Mouse (Mus musculus) erythroblast, embryonic 14.5 days (primary cell): ENCODE data around the gene Kif1b. TPM values are rescaled to one million over a fixed set of nuclear protein-coding genes. Genes with fewer than 3 reads are reported as not detected.

Source experiments
- H3K27me3 ChIP-seq: 2 replicates; pipeline ENCODE4 v1.6.1; 2012; ENCODE audit warnings: inconsistent platforms; ENCODE audit not compliant: control insufficient read depth
- H3K36me3 ChIP-seq: 2 replicates; pipeline ENCODE4 v1.6.1; 2012; ENCODE audit warnings: mild to moderate bottlenecking, inconsistent platforms; ENCODE audit not compliant: control insufficient read depth
- H3K4me1 ChIP-seq: 2 replicates; pipeline ENCODE4 v1.6.1; 2012; ENCODE audit warnings: inconsistent platforms; ENCODE audit not compliant: control insufficient read depth
- H3K4me3 ChIP-seq: replicated peaks from 2 replicates; pipeline ENCODE3; 2012; ENCODE audit warnings: moderate library complexity, mild to moderate bottlenecking, inconsistent platforms
- H3K9me3 ChIP-seq: 2 replicates; pipeline ENCODE4 v1.6.1; 2012; ENCODE audit warnings: low read length, inconsistent platforms, mixed read lengths; ENCODE audit not compliant: control insufficient read depth
- GATA1 ChIP-seq: IDR thresholded peaks from 2 replicates; pipeline ENCODE4 v1.6.1; 2012; ENCODE audit warnings: low read length, inconsistent platforms, mixed read lengths
- TAL1 ChIP-seq: IDR thresholded peaks from 3 replicates; pipeline ENCODE4 v1.6.1; 2012; ENCODE audit warnings: low read length, inconsistent platforms, mixed read lengths
- polyA plus RNA-seq: library from polyadenylated mRNA; stranded (reverse); fragments of >175 nt; gene quantifications from 2 replicates; pipeline ENCODE4 v1.2.3, GENCODE M21; 2012

Gene Kif1b
- polyA plus RNA-seq, 1 experiment = not detected

GRCm38 (mm10) chr4:149154859-149155258, 152.6 kb downstream of the Kif1b start:
- TF ChIP-seq GATA1 (no peak), TAL1 (no peak)
- peaks cover 93% of the 10 kb centered on the region for H3K36me3 ChIP-seq
- H3K4me3 ChIP-seq = no peak overlapping the region
- H3K4me1 ChIP-seq = no peaks in the 10 kb centered on the region
- H3K27me3 ChIP-seq = no peaks in the 10 kb centered on the region
- H3K9me3 ChIP-seq = 0 out of 2 replicates have a peak, but pooled peaks cover 2% of the 10 kb centered on the region

- H3K4me3 ChIP-seq = no peak overlapping the region
- TF ChIP-seq TAL1 = no peak
- no peaks in the 10 kb centered on the region for H3K27me3 ChIP-seq
- H3K9me3 ChIP-seq = 0 out of 2 replicates have a peak, but pooled peaks cover 2% of the 10 kb centered on the region
- H3K4me1 ChIP-seq = no peaks in the 10 kb centered on the region
- peaks cover 56% of the 10 kb centered on the region for H3K36me3 ChIP-seq
Observed at GRCm38 (mm10) chr4:149150721-149151120, 156.8 kb downstream of the Kif1b start.

DNA sequence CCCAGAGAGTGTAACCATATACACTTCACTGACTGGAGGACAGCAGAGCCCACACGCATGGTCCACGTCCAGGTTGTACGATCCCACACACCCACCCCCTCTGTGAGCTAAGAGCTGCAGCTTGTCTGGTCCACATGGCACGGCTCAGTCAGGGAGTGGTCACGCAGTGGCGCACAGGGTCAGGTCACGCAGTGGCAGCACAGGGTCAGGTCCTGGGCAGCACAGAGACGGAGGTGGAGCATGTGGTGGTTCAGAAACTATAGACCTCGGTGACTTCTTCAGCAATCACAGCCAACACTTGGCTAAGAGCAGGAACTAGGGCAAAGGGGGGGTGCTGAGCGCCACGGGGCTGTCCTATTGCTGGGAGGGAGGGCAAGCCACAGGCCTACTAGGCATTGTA, 157.2 kb downstream of the Kif1b start:
- Histone ChIP-seq H3K4me3 (no peak overlapping the region), H3K36me3 (peaks cover 53% of the 10 kb centered on the region), H3K4me1 (no peaks in the 10 kb centered on the region), H3K9me3 (0 out of 2 replicates have a peak, but pooled peaks cover 2% of the 10 kb centered on the region), H3K27me3 (no peaks in the 10 kb centered on the region)
- TF ChIP-seq GATA1 (no peak), TAL1 (no peak)

DNA sequence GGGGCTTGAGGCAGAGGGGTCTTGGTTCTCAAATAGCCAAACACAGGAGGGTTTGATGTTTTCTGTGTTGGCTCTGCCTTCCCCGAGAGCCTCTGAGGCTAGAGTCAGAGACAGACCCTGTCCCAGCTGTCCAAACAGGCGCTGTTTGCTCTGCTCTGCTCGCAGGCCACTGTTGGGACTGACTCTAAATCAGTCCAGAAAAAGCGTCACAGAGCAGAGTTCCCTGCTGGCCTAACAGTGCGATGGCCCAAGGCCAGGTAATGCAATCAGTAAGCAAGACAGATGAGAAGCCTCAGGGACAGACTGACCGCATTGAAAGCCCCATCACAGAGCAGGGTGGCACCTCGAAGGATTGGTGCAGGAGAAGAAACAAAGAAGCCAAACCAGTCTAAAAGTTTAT, 157.9 kb downstream of the Kif1b start:
- Histone ChIP-seq H3K36me3 (peaks cover 47% of the 10 kb centered on the region), H3K9me3 (0 out of 2 replicates have a peak, but pooled peaks cover 2% of the 10 kb centered on the region), H3K4me1 (no peaks in the 10 kb centered on the region), H3K27me3 (peaks cover 2% of the 10 kb centered on the region; the same call in 1 of the 2 replicates), H3K4me3 (no peak overlapping the region)
- no peak for TF ChIP-seq TAL1
- no peak for TF ChIP-seq GATA1

GRCm38 (mm10) chr4:149149196-149149595, 158.3 kb downstream of the Kif1b start:
- Histone ChIP-seq H3K4me1 (no peaks in the 10 kb centered on the region), H3K27me3 (peaks cover 2% of the 10 kb centered on the region; the same call in 1 of the 2 replicates), H3K4me3 (no peak overlapping the region), H3K9me3 (0 out of 2 replicates have a peak, but pooled peaks cover 2% of the 10 kb centered on the region), H3K36me3 (peaks cover 42% of the 10 kb centered on the region)
- TF ChIP-seq TAL1 (no peak), GATA1 (no peak)

DNA sequence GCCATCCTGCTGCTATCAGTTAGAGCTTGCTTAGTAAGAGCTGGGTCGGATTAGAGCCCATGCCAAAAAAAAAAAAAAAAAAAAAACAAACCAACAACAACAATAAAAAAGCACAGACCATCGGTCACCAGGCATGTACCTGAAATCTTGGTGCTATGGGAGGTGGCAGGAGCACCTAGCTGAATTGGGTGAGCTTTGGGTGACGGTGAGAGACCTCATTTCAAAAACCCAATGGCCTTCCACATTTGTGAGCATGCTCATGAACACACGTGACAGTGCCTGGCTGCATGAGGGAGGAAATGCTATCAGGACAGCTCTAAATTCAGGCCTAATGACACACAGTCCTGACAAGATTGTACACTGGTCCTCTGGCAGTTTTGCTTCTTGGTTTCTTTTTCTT, 159.4 kb downstream of the Kif1b start:
- H3K4me1 ChIP-seq = no peaks in the 10 kb centered on the region
- peaks cover 31% of the 10 kb centered on the region for H3K36me3 ChIP-seq
- no peak for TF ChIP-seq TAL1
- TF ChIP-seq GATA1 = no peak
- H3K4me3 ChIP-seq = no peak overlapping the region
- H3K9me3 ChIP-seq = 0 out of 2 replicates have a peak, but pooled peaks cover 2% of the 10 kb centered on the region
- peaks cover 2% of the 10 kb centered on the region; the same call in 1 of the 2 replicates for H3K27me3 ChIP-seq

DNA sequence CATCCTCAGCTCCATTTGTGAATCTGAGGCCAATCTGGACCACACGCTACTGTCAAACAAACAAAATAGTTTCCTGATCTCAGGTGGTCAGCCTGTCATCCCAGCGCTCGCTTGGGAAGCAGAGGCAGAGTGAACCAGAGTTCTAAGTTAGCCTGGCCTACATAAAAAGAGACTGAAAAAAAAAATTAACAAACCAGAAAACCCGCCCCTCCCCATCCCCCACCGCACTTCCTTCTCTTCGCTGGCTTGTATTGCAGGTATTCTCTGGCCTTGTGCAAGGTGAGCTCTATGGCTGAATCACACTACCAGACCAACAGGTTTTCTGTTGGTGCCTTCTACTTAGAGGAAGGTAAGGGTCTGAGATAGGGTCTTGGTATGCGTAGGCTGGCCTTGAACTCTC, 160.0 kb downstream of the Kif1b start:
- Histone ChIP-seq H3K9me3 (0 out of 2 replicates have a peak, but pooled peaks cover 2% of the 10 kb centered on the region), H3K36me3 (peaks cover 26% of the 10 kb centered on the region), H3K4me3 (no peak overlapping the region), H3K27me3 (peaks cover 2% of the 10 kb centered on the region; the same call in 1 of the 2 replicates), H3K4me1 (no peaks in the 10 kb centered on the region)
- TF ChIP-seq TAL1 = no peak
- no peak for TF ChIP-seq GATA1

- H3K4me3 ChIP-seq = no peak overlapping the region
Observed at GRCm38 (mm10) chr4:149145151-149145550, 162.3 kb downstream of the Kif1b start.

GRCm38 (mm10) chr4:149144459-149144858, 163.0 kb downstream of the Kif1b start:
- no peaks in the 10 kb centered on the region for H3K9me3 ChIP-seq
- TF ChIP-seq TAL1 = no peak
- TF ChIP-seq GATA1 = no peak
- no peaks in the 10 kb centered on the region for H3K36me3 ChIP-seq
- no peak overlapping the region for H3K4me3 ChIP-seq
- peaks cover 2% of the 10 kb centered on the region; the same call in 1 of the 2 replicates for H3K27me3 ChIP-seq
- no peaks in the 10 kb centered on the region for H3K4me1 ChIP-seq

More at GRCm38 (mm10) chr4:149145151-149145550, 162.3 kb downstream of the Kif1b start:
- H3K4me1 ChIP-seq = no peaks in the 10 kb centered on the region
- no peak for TF ChIP-seq TAL1
- no peak for TF ChIP-seq GATA1
- H3K9me3 ChIP-seq = no peaks in the 10 kb centered on the region
- H3K36me3 ChIP-seq = peaks cover 4% of the 10 kb centered on the region
- H3K27me3 ChIP-seq = peaks cover 2% of the 10 kb centered on the region; the same call in 1 of the 2 replicates

DNA sequence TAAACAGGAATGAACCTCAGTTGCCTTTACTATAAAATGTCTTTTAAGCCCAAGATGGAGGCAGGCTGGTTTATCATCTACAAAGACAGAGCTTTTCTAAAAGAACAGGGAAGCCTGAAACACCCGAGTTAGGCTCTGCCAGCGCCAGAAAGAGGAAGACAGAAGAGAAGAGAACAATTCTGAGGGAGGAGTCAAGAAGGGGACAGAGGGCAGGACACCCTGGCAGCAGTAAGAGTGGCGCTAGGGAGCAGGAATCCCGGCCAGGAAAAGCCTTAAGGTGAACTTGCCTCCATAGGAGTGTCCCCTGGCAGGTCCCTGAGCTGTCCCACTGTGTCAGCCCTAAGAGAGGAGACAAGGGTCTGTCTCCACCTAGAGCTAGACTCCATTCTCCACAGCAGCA, 163.9 kb downstream of the Kif1b start:
- Histone ChIP-seq H3K27me3 (peaks cover 2% of the 10 kb centered on the region; the same call in 1 of the 2 replicates), H3K36me3 (no peaks in the 10 kb centered on the region), H3K4me1 (no peaks in the 10 kb centered on the region), H3K9me3 (no peaks in the 10 kb centered on the region), H3K4me3 (no peak overlapping the region)
- TF ChIP-seq TAL1 = no peak
- no peak for TF ChIP-seq GATA1
